Mouse (Mus musculus): ENCODE data around the gene Srsf9.

The Srsf9 gene

GRCm38 (mm10) chr5:115326256-115326831, 633 bp upstream of the Srsf9 start:
- DNase-seq (ENCODE audit: low spot score in 2 of 2), result peak; percentile 52 to 70

- peak; percentile 50 to 80 for DNase-seq (ENCODE audit: low spot score in 2 of 2)
These were observed 902 bp downstream of the Srsf9 start for GRCm38 (mm10) chr5:115327610-115328548.

- DNase-seq (ENCODE audit: low spot score in 2 of 2), result no peak
These were observed 4.0 kb downstream of the Srsf9 start for GRCm38 (mm10) chr5:115330955-115331354.

GRCm38 (mm10) chr5:115333626-115334025, 6.6 kb downstream of the Srsf9 start:
- no peak for DNase-seq (ENCODE audit: low spot score in 2 of 2)

- DNase-seq (ENCODE audit: low spot score in 2 of 2), result no peak
These were observed 13.0 kb downstream of the Srsf9 start for GRCm38 (mm10) chr5:115340007-115340406.

GRCm38 (mm10) chr5:115340577-115341313, 13.8 kb downstream of the Srsf9 start, which contains the start of the genes Gatc and Triap1:
TSS of gene Gatc (minus strand) at chr5:115341178.
TSS of gene Triap1 (plus strand) at chr5:115341225.
- DNase-seq (ENCODE audit: low spot score in 2 of 2), result peak; percentile 86 to 95

- DNase-seq (ENCODE audit: low spot score in 2 of 2), result no peak
These were observed 14.6 kb downstream of the Srsf9 start for GRCm38 (mm10) chr5:115341314-115342165.

- peak; percentile 86 to 95 for DNase-seq (ENCODE audit: low spot score in 2 of 2)
These were observed 20.6 kb downstream of the Srsf9 start for GRCm38 (mm10) chr5:115347564-115347963.

GRCm38 (mm10) chr5:115348546-115349224, 21.7 kb downstream of the Srsf9 start, which contains the start of gene Cox6a1:
TSS of gene Cox6a1 (minus strand) at chr5:115348981.
- peak; percentile 99 to 100 for DNase-seq (ENCODE audit: low spot score in 2 of 2)

GRCm38 (mm10) chr5:115349225-115349555, 22.2 kb downstream of the Srsf9 start:
- no peak for DNase-seq (ENCODE audit: low spot score in 2 of 2)

GRCm38 (mm10) chr5:115351348-115351747, 24.4 kb downstream of the Srsf9 start:
- no peak for DNase-seq (ENCODE audit: low spot score in 2 of 2)

- no peak for DNase-seq (ENCODE audit: low spot score in 2 of 2)
These were observed 28.1 kb downstream of the Srsf9 start for GRCm38 (mm10) chr5:115355070-115355469.

- peak; percentile 79 to 96 for DNase-seq (ENCODE audit: low spot score in 2 of 2)
These were observed 31.9 kb downstream of the Srsf9 start for GRCm38 (mm10) chr5:115358872-115359271.

- no peak for DNase-seq (ENCODE audit: low spot score in 2 of 2)
These were observed 32.5 kb downstream of the Srsf9 start for GRCm38 (mm10) chr5:115359438-115359837.

GRCm38 (mm10) chr5:115359851-115360372, 32.9 kb downstream of the Srsf9 start:
- DNase-seq (ENCODE audit: low spot score in 2 of 2), result no peak

- DNase-seq (ENCODE audit: low spot score in 2 of 2), result no peak
These were observed 35.2 kb downstream of the Srsf9 start for GRCm38 (mm10) chr5:115362216-115362615.

GRCm38 (mm10) chr5:115362819-115363714, 36.1 kb downstream of the Srsf9 start:
- DNase-seq (ENCODE audit: low spot score in 2 of 2), result no peak

GRCm38 (mm10) chr5:115364782-115365181, 37.8 kb downstream of the Srsf9 start:
- DNase-seq (ENCODE audit: low spot score in 2 of 2), result no peak

GRCm38 (mm10) chr5:115371736-115372135, 44.8 kb downstream of the Srsf9 start:
- no peak for DNase-seq (ENCODE audit: low spot score in 2 of 2)
